Mouse (Mus musculus) midbrain, embryonic 10.5 days (tissue): ENCODE data around the gene Tln1. TPM values are rescaled to one million over a fixed set of nuclear protein-coding genes. Genes with fewer than 3 reads are reported as not detected.
A peak's percentile ranks its signal among the peaks of the same experiment; 100 is the strongest.

Experiments
- DNase-seq: peaks from one replicate; pipeline ENCODE4 v3.0.0-alpha.2; 2017; ENCODE audit warnings: low spot score
- H3K27ac ChIP-seq: fragments of 300-500 bp; sonication (generic); replicated peaks from 2 replicates; pipeline ENCODE4 v1.5.1; 2016; ENCODE audit warnings: mild to moderate bottlenecking
- H3K27me3 ChIP-seq: fragments of 300-500 bp; sonication (generic); 2 replicates; pipeline ENCODE4 v1.6.1; 2016; ENCODE audit warnings: low read depth, mild to moderate bottlenecking; ENCODE audit not compliant: poor library complexity, severe bottlenecking
- H3K36me3 ChIP-seq: fragments of 300-500 bp; sonication (generic); 2 replicates; pipeline ENCODE4 v1.6.1; 2016; ENCODE audit warnings: mild to moderate bottlenecking, moderate library complexity
- H3K4me1 ChIP-seq: fragments of 300-500 bp; sonication (generic); 2 replicates; pipeline ENCODE4 v1.6.1; 2016
- H3K4me3 ChIP-seq: fragments of 300-500 bp; sonication (generic); 2 replicates; pipeline ENCODE4 v1.5.1; 2016; ENCODE audit warnings: mild to moderate bottlenecking, moderate library complexity
- H3K9me3 ChIP-seq: fragments of 300-500 bp; sonication (generic); replicated peaks from 2 replicates; pipeline ENCODE4 v1.6.1; 2016; ENCODE audit warnings: mild to moderate bottlenecking
- WGBS: fragments of 180-500 bp; shearing (Covaris S2); methylation state at CpG from one replicate; pipeline ENCODE4 v1.1.7; 2016; 5-methylcytosine and 5-hydroxymethylcytosine counted together
- polyA plus RNA-seq: library from polyadenylated mRNA; unstranded; fragments of >200 nt; fragmentation: Nextera tagmentation; extraction: Ambion mirVana; gene quantifications from 2 replicates; pipeline ENCODE4 v1.2.1, GENCODE M21; 2016

Tln1 gene
- polyA plus RNA-seq, 1 experiment from 2014 or later = 43.3 TPM

DNA sequence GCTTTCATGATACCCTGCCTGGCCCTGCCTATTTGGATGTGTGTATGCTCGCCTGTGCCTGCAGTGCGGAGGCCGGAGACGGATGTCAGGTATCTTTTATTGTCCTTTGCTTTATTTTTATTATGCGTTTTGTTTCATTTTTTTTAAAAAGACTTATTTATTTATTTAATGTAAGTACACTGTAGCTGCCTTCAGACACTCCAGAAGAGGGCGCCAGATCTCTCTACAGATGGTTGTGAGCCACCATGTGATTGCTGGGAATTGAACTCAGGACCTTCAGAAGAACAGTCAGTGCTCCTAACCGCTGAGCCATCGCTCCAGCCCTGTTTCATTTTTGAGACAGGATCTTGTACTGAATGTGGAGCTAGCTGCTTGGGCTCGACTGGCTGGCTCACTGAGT is 34.0 kb downstream of the Tln1 start:
- H3K4me1 ChIP-seq = peaks cover 14% of the 10 kb centered on the region
- H3K27me3 ChIP-seq = peaks cover 33% of the 10 kb centered on the region
- WGBS = 80% methylated on average over 9 of the region's 9 CpGs
- no peak overlapping the region for H3K4me3 ChIP-seq
- no peak for DNase-seq
- no peaks in the 10 kb centered on the region for H3K9me3 ChIP-seq
- peaks cover 28% of the 10 kb centered on the region for H3K36me3 ChIP-seq
- no peak overlapping the region for H3K27ac ChIP-seq

DNA sequence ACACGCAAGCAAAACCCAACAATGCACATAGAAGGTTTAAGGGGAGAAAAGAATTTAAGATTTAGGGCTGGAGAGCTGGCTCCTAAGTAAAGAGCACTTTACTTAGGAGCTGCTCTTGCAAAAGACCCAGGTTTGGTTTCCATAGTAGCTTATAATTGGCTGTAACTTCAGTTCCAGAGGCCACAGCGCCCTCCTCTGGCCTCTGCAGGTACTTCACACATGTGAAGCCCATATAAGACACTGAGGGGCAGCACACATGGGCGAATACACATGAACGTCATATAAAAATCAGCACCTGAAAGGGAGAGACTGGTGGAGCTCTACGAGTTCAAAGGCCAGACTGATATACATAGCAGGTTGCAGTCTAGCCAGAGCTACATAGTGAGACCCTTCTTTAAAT is 34.6 kb downstream of the Tln1 start:
- peaks cover 39% of the 10 kb centered on the region for H3K27me3 ChIP-seq
- DNase-seq = no peak
- no peak overlapping the region for H3K4me3 ChIP-seq
- 68% methylated on average over 5 of the region's 5 CpGs for WGBS
- H3K9me3 ChIP-seq = no peaks in the 10 kb centered on the region
- H3K4me1 ChIP-seq = peaks cover 20% of the 10 kb centered on the region
- peaks cover 22% of the 10 kb centered on the region for H3K36me3 ChIP-seq
- H3K27ac ChIP-seq = no peak overlapping the region

DNA sequence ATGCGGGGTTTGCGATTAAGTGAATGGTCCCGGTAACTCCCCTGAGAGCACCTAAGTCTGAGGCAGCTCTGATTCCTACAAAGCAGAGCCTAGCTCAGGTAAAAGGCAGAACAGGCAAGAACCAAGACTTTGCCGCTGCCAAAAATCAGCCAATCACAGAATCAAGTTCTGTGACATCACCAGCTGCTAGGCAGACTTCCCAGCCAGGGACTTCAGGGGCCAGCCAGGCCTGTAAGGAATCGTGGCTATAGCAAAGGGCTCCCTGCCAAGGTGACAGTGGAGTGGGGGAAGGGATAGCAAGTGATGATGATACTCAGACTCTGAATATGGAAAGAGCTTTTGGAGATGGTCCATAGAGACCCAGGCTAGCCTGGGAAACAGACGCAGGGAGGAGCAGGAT is 42.5 kb downstream of the Tln1 start:
- H3K27me3 ChIP-seq = peaks cover 73% of the 10 kb centered on the region
- no peaks in the 10 kb centered on the region for H3K9me3 ChIP-seq
- peak overlapping the region; percentile 29 for H3K4me3 ChIP-seq
- peaks cover 56% of the 10 kb centered on the region for H3K4me1 ChIP-seq
- WGBS = 13% methylated on average over 6 of the region's 6 CpGs
- H3K27ac ChIP-seq = no peak overlapping the region
- H3K36me3 ChIP-seq = no peaks in the 10 kb centered on the region
- DNase-seq = peak; percentile 85

DNA sequence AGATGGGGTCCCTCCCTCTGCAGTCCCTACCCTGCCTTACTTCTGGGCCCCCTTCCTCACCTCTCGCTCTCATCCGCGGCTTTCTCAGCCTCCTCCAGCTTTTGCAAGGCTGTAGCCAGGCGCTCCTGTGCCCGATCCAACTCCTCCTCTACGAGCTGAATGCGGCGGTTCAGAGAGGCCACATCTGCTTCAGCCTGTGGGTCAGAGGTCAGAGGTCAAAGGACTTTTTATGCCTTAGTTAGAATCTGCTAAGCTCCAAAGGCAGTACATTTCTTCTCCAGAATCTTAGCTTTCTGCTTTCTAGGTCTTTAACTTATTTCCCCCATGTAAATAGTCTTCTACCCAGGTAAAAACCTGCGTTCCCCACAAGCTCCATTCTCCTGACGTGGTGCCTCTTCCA is 42.9 kb downstream of the Tln1 start:
- 12% methylated on average over 10 of the region's 10 CpGs for WGBS
- peaks cover 53% of the 10 kb centered on the region for H3K4me1 ChIP-seq
- H3K27me3 ChIP-seq = peaks cover 71% of the 10 kb centered on the region
- no peaks in the 10 kb centered on the region for H3K9me3 ChIP-seq
- peak; percentile 40 for DNase-seq
- H3K36me3 ChIP-seq = no peaks in the 10 kb centered on the region
- H3K27ac ChIP-seq = no peak overlapping the region
- H3K4me3 ChIP-seq = peak overlapping the region; percentile 29

DNA sequence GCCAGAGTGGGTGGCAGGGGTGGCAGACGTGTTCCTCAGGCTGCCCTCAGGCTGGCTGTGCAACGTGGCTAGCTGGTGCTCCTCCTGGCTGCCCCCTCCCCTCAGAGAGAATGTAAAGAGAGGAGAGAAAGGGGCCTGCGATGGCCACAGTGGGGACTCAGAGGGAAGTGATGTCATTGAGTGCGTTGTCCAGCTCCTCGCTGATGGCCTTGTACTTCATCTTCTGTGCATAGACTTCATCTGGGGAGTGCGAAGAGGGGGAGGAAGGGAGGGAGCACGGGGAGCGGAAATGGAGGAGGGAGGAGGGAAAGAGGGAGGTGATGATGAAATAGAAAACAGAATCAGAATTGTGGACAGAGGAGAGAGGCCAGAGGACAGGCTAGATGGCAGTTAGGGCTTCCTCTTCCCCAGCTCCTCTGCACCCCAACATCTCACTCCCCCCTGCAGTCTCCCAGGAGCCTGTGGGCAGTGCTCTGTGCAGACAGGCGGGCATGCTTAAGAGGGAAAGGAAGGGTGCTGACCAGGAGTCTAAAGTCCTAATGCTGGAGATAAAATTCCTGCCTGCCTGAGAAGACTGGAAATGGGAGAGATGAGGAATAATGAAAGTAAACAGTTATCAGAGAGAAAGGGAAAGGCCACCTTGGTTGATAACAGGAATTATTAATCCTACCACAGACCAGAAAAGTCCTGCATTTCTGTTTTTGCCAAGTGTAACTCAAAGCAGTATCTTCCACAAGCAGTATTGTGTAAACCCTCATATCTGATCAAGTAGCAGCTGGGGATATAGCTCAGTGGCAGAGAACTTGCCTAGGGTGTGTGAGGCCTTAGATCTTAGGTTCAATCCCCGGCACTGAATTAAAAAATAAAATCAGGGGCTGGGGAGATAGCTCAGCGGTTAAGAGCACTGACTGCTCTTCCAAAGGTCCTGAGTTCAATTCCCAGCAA is 46.5 kb downstream of the Tln1 start:
- no peak overlapping the region for H3K27ac ChIP-seq
- peaks cover 39% of the 10 kb centered on the region for H3K27me3 ChIP-seq
- DNase-seq = no peak
- H3K36me3 ChIP-seq = no peaks in the 10 kb centered on the region
- peaks cover 21% of the 10 kb centered on the region for H3K4me1 ChIP-seq
- H3K4me3 ChIP-seq = no peak overlapping the region
- 77% methylated on average over 11 of the region's 11 CpGs for WGBS
- no peaks in the 10 kb centered on the region for H3K9me3 ChIP-seq

DNA sequence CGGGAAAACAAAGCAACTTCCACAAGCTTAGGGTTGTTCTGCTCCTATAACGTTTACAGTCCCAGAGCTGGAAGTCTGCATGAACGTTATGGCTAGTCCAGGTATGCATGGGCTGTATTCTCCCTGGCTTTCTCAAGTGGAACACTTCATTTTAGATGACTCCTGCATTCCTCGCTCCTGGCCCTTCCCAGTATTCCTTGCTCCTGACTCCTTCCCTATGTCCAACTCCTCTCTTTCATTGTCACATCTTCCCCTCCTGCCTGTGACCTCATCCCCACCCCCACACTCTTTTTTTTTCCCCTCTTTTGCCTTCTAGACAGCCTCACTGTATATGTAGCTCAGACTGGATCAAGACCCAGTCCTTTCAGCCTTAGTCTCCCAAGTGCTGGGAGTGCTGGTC is 48.7 kb downstream of the Tln1 start:
- H3K27ac ChIP-seq = no peak overlapping the region
- H3K9me3 ChIP-seq = no peaks in the 10 kb centered on the region
- WGBS = 86% methylated on average over 4 of the region's 4 CpGs
- peaks cover 33% of the 10 kb centered on the region for H3K27me3 ChIP-seq
- H3K36me3 ChIP-seq = no peaks in the 10 kb centered on the region
- H3K4me3 ChIP-seq = no peak overlapping the region
- no peak for DNase-seq
- peaks cover 13% of the 10 kb centered on the region for H3K4me1 ChIP-seq

DNA sequence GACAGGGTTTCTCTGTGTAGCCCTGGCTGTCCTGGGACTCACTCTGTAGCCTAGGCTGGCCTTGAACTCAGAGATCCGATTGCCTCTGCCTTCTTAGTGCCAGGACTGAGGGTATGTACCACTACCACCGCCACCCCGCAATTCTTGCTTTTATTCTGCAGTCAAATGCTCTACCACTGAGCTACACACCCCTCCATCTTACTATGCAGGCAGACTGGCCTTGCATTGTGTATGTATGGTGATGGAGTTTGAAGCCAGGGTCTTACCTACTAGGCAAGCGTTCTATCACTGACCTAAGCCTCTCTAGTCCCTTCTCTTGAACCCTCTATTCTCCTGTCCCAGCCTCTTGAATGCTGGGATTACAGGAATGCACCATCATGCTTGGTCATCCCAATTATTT is 49.2 kb downstream of the Tln1 start:
- peaks cover 13% of the 10 kb centered on the region for H3K4me1 ChIP-seq
- DNase-seq = no peak
- no peaks in the 10 kb centered on the region for H3K9me3 ChIP-seq
- WGBS = 88% methylated on average over 4 of the region's 4 CpGs
- H3K4me3 ChIP-seq = no peak overlapping the region
- no peaks in the 10 kb centered on the region for H3K36me3 ChIP-seq
- peaks cover 33% of the 10 kb centered on the region for H3K27me3 ChIP-seq
- no peak overlapping the region for H3K27ac ChIP-seq

DNA sequence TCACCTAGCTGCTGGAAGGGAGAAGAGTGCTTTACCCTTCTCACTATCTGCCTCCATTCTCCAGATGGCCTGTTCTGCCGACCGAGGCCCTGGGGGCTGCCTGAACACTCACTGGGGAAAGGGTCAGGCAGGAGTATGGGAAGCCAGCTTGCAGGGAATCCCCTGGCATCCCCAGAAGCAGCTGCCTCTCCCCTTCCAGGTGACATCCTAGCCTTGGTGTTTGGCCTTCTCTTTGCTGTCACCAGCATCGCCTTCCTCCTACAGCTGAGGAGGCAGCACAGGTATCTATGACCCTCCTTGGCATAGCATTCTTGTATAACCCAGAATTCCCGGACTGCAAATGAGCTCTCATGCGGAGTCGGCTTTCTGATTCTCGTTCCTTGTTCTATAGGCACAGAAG is 49.8 kb downstream of the Tln1 start:
- DNase-seq = no peak
- no peak overlapping the region for H3K27ac ChIP-seq
- H3K36me3 ChIP-seq = no peaks in the 10 kb centered on the region
- no peak overlapping the region for H3K4me3 ChIP-seq
- H3K9me3 ChIP-seq = no peaks in the 10 kb centered on the region
- peaks cover 33% of the 10 kb centered on the region for H3K27me3 ChIP-seq
- H3K4me1 ChIP-seq = peaks cover 17% of the 10 kb centered on the region
- 83% methylated on average over 7 of the region's 7 CpGs for WGBS

DNA sequence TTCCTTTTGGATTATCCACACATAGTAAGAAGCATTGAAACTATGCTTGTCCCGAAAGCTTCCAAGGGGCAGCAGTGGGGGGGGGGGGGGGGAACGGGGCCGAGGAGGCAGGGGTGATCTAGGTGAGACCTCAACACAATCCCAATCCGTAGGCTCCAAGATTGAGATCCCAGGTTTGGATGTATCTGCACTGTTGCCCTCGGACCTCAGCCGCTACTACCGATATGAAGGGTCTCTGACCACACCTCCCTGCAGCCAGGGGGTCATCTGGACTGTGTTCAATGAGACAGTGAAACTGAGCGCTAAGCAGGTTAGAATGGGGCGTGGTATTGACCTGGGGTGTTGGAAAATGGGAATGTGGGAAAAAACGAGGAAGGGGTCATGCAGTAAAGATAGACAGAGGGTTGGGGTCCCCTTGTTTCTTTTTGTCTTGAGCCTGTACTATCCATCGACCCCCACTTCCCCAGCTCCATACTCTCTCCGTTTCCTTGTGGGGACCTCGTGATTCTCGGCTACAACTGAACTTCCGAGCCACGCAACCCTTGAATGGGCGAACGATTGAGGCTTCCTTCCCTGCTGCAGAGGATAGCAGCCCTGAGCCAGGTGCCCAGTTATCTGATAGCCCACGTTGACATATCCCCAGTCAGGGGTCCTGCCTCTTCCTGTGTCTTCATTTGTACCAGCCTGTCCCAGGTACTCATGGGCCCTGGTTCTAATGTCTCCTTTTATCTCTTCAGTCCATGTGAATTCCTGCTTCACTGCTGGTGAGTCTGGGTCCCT is 50.6 kb downstream of the Tln1 start:
- DNase-seq = no peak
- 79% methylated on average over 19 of the region's 19 CpGs for WGBS
- Histone ChIP-seq H3K27ac (no peak overlapping the region), H3K36me3 (no peaks in the 10 kb centered on the region), H3K4me3 (no peak overlapping the region), H3K4me1 (peaks cover 20% of the 10 kb centered on the region), H3K27me3 (peaks cover 40% of the 10 kb centered on the region), H3K9me3 (no peaks in the 10 kb centered on the region)

DNA sequence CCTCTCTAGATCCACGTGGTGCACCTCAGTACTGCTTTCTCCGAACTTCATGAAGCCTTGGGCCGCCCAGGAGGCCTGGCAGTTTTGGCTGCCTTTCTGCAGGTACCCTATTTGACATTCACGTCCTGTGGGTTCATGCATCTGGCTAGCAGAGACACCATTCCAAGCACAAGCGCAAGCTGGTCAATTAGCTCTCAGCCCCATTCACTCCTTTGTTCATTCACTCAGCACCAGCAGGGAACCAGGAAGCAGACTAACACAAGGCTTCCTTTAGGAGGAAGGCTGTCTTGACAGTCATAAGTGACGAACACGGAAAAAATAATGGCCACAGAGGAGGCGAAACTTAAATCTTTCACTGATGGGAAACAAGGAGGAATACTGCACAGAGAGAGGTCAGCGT is 53.4 kb downstream of the Tln1 start:
- no peak for DNase-seq
- WGBS = 32% methylated on average over 9 of the region's 9 CpGs
- peaks cover 21% of the 10 kb centered on the region for H3K4me1 ChIP-seq
- no peak overlapping the region; the same call in 1 of the 2 replicates for H3K27ac ChIP-seq
- no peaks in the 10 kb centered on the region for H3K9me3 ChIP-seq
- peaks cover 53% of the 10 kb centered on the region for H3K27me3 ChIP-seq
- H3K4me3 ChIP-seq = peak overlapping the region; percentile 53; the same call in 1 of the 2 replicates
- no peaks in the 10 kb centered on the region for H3K36me3 ChIP-seq

DNA sequence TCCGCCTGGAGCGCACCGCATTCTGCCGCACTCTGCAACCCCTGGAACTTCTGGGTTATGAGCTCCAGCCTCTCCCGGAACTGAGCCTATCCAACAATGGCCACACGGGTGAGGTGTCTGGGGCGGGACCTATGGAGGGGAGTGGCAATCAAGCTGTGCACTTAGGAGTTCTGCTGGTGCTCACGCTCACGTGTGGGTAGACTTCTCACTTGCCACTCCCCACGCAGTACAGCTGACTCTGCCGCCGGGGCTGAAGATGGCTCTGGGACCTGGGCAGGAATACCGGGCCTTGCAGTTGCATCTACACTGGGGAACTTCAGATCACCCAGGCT is 53.9 kb downstream of the Tln1 start:
- peaks cover 53% of the 10 kb centered on the region for H3K27me3 ChIP-seq
- peak overlapping the region; percentile 53 for H3K4me3 ChIP-seq
- WGBS = 10% methylated on average over 13 of the region's 13 CpGs
- no peaks in the 10 kb centered on the region for H3K36me3 ChIP-seq
- peaks cover 21% of the 10 kb centered on the region for H3K4me1 ChIP-seq
- DNase-seq = peak; percentile 47
- peak overlapping the region; percentile 69 for H3K27ac ChIP-seq
- H3K9me3 ChIP-seq = no peaks in the 10 kb centered on the region

DNA sequence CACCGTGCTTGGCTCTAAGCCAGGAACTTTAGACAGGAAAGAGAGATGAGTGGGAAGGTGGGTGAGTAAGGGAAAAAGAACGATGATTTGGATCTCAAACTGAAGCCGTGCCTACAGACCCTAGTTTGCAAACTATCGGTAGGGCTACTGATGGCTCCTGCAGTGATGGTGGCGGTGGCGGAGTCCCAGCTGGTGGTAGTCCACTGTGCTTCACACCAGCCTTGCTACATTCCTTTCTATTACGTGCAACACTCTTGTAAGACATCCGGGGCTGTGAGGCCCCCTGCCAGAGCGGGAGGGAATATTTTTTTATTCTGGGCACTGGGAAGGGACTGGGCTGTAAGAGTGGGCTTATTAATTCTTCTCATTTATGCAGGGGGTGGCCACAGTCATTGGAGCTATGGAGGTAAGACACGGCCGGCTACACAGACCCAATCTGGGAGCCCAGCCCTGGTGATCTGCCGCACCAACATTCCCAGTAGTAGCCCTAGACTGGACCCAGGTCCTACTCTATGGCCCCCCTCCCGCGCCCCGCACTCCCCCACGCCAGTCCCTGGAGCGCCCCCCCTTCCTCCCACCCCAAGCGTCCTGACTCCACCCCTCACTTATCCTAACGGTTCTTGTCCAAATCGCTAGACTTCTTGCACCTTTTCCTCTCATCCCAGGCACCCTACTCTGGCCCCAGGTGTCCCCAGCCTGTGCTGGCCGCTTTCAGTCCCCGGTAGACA is 54.4 kb downstream of the Tln1 start:
- H3K9me3 ChIP-seq = no peaks in the 10 kb centered on the region
- peak overlapping the region; percentile 69 for H3K27ac ChIP-seq
- H3K4me3 ChIP-seq = peak overlapping the region; percentile 53
- peaks cover 21% of the 10 kb centered on the region for H3K4me1 ChIP-seq
- WGBS = 16% methylated on average over 22 of the region's 22 CpGs
- peaks cover 53% of the 10 kb centered on the region for H3K27me3 ChIP-seq
- H3K36me3 ChIP-seq = no peaks in the 10 kb centered on the region
- no peak for DNase-seq
